Mouse (Mus musculus) lung, adult 2 months (tissue): ENCODE results near the gene Ctnna3. TPM values are rescaled to one million over a fixed set of nuclear protein-coding genes. Genes with fewer than 3 reads are reported as not detected.
A peak's percentile ranks its signal among the peaks of the same experiment; 100 is the strongest.

Experiments
- DNase-seq: peaks from one replicate; pipeline ENCODE4 v3.0.0; 2022
- H3K4me1 ChIP-seq: fragments of 200-500 bp; 2 replicates; pipeline ENCODE4 v1.6.1; 2011; ENCODE audit warnings: low read length; ENCODE audit not compliant: control insufficient read depth, insufficient read depth
- H3K4me3 ChIP-seq: fragments of 200-500 bp; replicated peaks from 2 replicates; pipeline ENCODE3; 2011; ENCODE audit warnings: low read depth, mild to moderate bottlenecking, control low read depth, low read length; ENCODE audit errors: extremely low read depth
- CTCF ChIP-seq: fragments of 200-500 bp; IDR thresholded peaks from 2 replicates; pipeline ENCODE4 v1.5.1; 2011; ENCODE audit warnings: mild to moderate bottlenecking, low read length, control low read depth; ENCODE audit not compliant: insufficient read depth
- POLR2A ChIP-seq: fragments of 200-500 bp; IDR thresholded peaks from 2 replicates; pipeline ENCODE4 v1.6.1; 2011; ENCODE audit warnings: low read depth, mild to moderate bottlenecking, control low read depth, low read length, borderline replicate concordance; ENCODE audit errors: extremely low read depth
- WGBS: fragments of 180-500 bp; shearing (Covaris S2); methylation state at CpG from one replicate; pipeline ENCODE4 v1.1.7; 2018; 5-methylcytosine and 5-hydroxymethylcytosine counted together
- polyA plus RNA-seq: library from polyadenylated mRNA; depleted of rRNA; stranded (reverse); fragments of >200 nt; gene quantifications from 2 replicates; pipeline ENCODE4 v1.2.3, GENCODE M21; 2012

Gene Ctnna3
- polyA plus RNA-seq, 1 experiment: 0.33 TPM

DNA sequence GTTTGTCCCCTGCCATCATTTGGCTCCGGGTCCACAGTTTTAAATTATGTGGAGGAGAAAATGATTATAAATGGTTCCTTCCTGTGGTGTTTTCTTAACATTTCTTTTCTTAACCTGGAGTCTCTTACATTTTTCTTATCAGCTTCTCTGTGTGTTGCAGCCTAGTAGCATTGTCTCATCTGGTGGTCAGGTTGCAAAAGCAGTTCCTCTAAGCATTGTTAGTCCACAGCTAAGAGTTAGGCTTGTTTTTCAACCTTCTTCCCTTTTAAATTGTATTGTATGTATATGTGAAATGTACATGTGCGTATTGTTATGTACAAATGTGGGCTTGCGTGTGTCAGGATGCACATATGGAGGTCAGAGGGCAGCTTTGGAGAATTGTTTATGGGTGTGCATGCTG, 220.4 kb downstream of the Ctnna3 start:
- no peak for TF ChIP-seq POLR2A
- TF ChIP-seq CTCF: no peak
- Histone ChIP-seq H3K4me3 (no peak overlapping the region), H3K4me1 (no peaks in the 10 kb centered on the region)
- DNase-seq: no peak
- 77% methylated on average over 3 of the region's 3 CpGs for WGBS

DNA sequence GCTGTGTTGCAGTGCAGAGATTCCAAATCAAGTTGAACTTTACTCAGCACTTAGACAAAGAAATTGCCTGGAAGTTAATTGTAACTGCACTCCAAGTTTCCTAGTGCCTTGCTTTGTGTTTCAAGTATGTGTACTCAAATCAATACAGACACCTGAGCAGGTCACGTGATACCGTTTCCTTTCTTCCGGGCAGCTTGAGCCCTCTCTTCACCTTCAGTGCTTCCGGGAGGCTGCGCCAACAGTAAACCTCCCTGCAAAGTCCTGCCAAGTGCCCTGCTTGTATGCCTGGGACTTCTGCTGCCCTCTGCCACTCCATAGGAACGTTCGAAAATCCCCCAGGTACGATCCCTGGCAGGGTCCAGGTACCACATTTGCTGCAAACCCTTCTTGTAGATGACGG, 223.0 kb downstream of the Ctnna3 start:
- 72% methylated on average over 9 of the region's 9 CpGs for WGBS
- TF ChIP-seq POLR2A (no peak), CTCF (no peak)
- Histone ChIP-seq H3K4me1 (no peaks in the 10 kb centered on the region), H3K4me3 (no peak overlapping the region)
- peak; percentile 54 for DNase-seq

DNA sequence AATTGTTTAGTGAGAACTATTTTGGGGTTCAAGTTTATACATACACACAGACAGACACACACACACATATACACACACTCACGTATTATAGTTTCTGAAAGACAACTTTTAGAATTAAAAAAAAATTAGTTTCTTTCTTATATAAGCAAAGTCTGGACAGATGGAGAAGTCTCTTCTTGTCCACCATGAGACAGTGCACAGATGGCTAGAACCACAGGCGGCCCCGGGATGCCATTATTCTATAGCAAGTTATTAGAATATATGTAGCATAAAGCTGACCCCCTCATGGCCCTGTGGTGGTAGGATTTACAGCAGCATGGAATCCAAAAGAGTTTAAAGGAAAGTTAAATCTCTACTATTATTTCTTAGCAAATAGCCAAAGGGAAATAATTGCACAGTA, 223.7 kb downstream of the Ctnna3 start:
- WGBS: 91% methylated on average over 3 of the region's 3 CpGs

DNA sequence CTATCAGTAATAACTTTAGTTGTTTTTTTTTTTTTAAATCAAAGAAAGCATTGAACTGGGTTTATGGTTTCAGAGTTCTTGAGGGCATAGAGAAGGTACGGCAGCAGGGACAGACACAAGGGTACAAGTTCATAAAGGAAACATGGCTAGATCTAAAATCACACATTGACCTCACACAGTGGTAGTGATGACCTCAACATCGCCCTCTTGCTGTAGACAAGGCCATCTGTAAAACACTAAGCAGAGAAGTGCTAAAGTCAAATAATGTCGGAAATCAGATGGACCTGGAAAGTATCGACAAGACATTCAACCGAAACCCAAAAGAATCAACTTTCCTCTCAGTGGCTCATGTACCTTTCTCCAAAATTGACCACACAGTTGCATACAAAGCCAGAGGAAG, 224.7 kb downstream of the Ctnna3 start:
- no peak overlapping the region for H3K4me3 ChIP-seq
- no peak for DNase-seq
- TF ChIP-seq CTCF (no peak), POLR2A (no peak)
- WGBS: 93% methylated on average over 5 of the region's 5 CpGs
- H3K4me1 ChIP-seq: no peaks in the 10 kb centered on the region

More for the DNA sequence above, 223.7 kb downstream of the Ctnna3 start:
- DNase-seq: no peak
- H3K4me1 ChIP-seq: no peaks in the 10 kb centered on the region
- TF ChIP-seq CTCF: no peak
- TF ChIP-seq POLR2A: no peak
- no peak overlapping the region for H3K4me3 ChIP-seq

DNA sequence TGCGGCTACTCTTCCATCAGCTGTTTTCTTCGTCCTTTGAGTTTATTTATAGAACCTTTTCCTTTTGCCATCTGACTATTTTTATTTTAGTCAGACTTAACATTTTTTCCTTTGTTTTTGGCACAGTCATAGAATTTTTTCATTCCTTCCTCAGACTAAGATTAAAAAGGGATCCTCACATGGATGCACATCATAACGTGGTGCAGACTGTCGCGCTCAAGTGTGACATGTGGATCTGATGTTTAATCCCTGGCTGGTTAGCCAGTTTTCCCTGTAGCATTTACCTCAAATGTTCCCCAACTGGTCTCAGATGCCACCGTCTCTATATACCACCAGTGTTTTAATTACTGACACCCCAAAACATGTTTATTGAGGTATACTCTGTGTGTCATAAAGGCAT, 246.4 kb downstream of the Ctnna3 start:
- no peaks in the 10 kb centered on the region for H3K4me1 ChIP-seq
- TF ChIP-seq CTCF (no peak), POLR2A (no peak)
- no peak overlapping the region for H3K4me3 ChIP-seq
- 70% methylated on average over 6 of the region's 6 CpGs for WGBS
- no peak for DNase-seq

DNA sequence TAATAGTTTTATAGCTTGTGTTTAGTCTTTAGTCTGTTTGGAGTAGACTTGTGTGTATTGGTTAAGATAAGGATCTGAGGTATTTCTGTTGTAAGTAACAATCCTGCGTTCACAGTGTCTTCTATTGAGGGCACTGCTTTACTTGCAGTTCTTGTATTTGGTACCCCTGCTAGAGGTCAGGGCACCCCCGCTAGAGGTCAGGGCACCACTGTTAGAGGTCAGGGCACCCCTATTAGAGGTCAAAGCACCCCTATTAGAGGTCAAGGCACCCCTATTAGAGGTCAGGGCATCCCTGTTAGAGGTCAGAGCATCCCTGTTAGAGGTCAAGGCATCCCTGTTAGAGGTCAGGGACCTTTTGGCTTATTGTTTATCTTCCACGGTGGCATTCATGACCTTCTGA, 259.3 kb downstream of the Ctnna3 start:
- no peak overlapping the region for H3K4me3 ChIP-seq
- WGBS: 50% methylated on average over 3 of the region's 3 CpGs
- DNase-seq: no peak
- H3K4me1 ChIP-seq: no peaks in the 10 kb centered on the region
- TF ChIP-seq POLR2A (no peak), CTCF (no peak)

DNA sequence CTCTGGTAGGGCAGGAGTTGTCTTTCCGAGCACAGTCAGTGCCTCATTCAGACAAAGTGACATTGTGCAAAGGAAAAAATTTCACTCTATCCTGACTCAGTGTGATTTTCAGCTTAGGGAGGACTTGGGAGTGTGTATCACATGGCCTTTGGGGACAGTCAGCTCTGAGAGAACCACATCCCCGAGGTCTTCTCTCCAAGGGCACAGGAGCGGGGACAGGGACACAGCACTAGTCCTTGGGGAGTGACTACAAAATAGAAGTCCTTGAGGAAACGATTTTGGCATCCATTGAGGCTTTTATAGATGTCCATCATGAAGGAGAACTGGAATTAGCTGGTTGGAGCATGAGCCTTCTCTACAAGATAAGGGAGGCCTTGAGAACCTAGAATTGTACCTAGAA, 259.8 kb downstream of the Ctnna3 start:
- Histone ChIP-seq H3K4me3 (no peak overlapping the region), H3K4me1 (no peaks in the 10 kb centered on the region)
- no peak for DNase-seq
- no peak for TF ChIP-seq POLR2A
- no peak for TF ChIP-seq CTCF
- 61% methylated on average over 4 of the region's 4 CpGs for WGBS

DNA sequence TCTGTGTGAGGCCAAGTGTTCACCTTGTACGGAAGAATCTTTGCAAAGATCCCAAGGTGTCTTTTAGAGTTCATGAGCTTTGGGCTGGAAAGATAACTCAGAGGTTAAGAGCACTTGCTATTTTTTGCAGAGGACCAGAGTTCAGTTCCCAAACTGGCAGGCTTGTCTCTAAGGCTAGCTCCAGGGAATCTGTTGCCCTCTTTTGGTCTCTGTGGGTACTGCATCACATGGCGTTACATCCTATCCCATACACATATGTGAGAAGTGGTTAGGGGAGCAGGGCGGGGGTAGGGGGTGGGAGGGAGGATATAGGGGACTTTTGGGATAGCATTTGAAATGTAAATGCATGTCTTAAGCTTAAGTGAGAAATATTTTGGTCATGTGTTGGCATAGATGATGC, 262.1 kb downstream of the Ctnna3 start:
- Histone ChIP-seq H3K4me1 (no peaks in the 10 kb centered on the region), H3K4me3 (no peak overlapping the region)
- TF ChIP-seq CTCF: peak; percentile 35; the same call in 1 of the 2 replicates
- no peak for TF ChIP-seq POLR2A
- WGBS: 44% methylated on average over 3 of the region's 3 CpGs
- no peak for DNase-seq

DNA sequence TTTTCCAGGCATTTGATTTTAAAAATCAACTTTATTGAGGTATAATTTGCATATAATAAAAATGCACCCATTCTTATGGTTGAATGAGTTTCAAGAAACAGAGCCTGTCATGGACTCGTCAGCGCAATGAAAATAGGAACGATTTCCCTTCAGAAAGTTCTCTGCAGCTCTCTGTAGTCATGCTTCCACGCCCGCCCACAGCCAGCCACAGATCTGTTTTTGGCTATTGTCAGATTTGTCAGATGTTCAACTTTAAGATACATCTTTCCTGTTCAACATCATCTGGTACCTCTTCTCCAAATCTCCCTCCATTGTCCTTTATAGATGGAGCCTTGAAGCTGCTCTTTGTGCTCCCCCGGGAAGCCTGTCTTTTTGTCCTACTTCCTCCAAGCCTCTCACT, 280.3 kb downstream of the Ctnna3 start:
- no peak for DNase-seq
- no peak overlapping the region for H3K4me3 ChIP-seq
- 86% methylated on average over 6 of the region's 6 CpGs for WGBS
- TF ChIP-seq CTCF (no peak), POLR2A (no peak)
- no peaks in the 10 kb centered on the region for H3K4me1 ChIP-seq

DNA sequence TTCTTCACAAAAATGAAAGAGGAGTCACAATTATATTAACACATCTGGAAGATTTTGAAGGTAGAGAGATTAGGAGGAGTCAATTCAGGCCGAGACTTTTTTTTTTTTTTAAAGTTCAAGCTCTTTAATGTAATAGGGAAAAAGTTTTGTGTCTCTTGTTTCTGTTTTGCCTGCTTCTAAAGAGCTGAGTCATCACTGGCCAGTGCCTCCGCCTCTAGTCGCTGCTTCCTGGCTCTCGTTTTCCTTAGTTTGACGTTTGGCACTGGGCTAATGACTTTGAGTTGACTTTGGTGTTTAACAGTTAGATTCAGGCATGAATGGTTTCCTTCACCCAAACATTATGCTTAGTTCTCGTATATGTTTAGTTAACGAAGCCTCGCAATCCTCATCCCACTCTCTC, 282.6 kb downstream of the Ctnna3 start:
- no peaks in the 10 kb centered on the region for H3K4me1 ChIP-seq
- no peak overlapping the region for H3K4me3 ChIP-seq
- WGBS: 36% methylated on average over 8 of the region's 8 CpGs
- no peak for TF ChIP-seq CTCF
- no peak for TF ChIP-seq POLR2A
- no peak for DNase-seq

DNA sequence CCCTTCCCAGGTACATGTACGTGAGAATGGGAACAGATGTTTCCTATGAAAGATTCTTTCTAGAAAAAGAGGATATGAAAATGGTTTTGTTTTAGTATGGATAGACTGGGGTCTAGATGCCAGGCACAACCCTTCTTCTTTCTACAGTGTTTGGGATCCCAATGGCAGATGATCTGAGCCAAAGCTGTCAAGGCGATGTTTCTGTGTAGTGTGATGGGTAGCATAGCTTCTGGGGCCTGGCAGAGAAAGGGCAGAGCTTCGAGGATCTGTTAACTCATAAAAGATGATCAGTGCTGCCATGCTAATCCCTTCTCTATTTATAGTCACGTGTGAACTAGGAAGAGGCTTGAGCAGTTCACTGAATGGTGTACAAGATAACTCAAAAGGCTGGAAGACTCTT, 284.3 kb downstream of the Ctnna3 start:
- no peak overlapping the region for H3K4me3 ChIP-seq
- WGBS: 70% methylated on average over 4 of the region's 4 CpGs
- no peaks in the 10 kb centered on the region for H3K4me1 ChIP-seq
- TF ChIP-seq POLR2A: no peak
- no peak for TF ChIP-seq CTCF
- no peak for DNase-seq
